Mouse (Mus musculus) natural killer cell, adult 2 months (primary cell): ENCODE results near the gene Prkce.

Experiments
- DNase-seq, 2 experiments: peaks; one replicate each; pipeline ENCODE4 v3.0.0; 2022; ENCODE audit warnings: low spot score in 2 of 2

Gene Prkce

DNA sequence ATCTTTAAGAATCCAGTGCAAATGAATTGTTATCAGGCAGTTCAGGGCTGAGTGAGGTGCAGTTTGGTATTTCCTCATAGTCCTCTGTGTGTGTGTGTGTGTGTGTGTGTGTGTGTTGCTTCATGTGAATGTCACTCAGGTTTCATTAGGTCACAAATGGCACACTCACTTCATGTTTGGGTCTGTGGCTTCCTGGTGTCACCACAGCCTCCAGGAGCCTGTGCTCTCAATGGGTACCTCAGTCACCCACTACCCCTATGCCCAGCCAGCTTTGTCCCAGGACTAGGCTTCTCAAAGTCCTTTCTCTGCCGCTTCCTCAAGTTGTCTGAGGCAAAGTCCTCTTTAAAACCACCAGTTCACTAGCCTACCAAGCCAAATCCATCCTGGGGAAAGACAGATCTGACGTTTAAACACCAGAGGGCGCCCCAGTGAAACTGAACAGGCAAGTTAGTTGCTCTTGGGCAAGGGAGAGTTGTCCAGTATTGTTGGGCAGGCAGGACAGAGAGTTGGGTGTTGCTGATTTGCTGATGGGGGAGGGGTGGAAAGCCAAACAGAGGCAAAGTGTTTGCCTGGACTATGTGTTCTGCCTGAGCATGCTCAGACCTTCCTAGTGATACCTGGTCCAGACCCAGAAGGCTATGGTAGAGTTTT, 316.6 kb downstream of the Prkce start:
- DNase-seq, result peak; percentile 60 to 65

- no peak for DNase-seq
Observed at GRCm38 (mm10) chr17:86486657-86487056, 319.1 kb downstream of the Prkce start.

- DNase-seq, result no peak
Observed at GRCm38 (mm10) chr17:86487450-86487849, 319.9 kb downstream of the Prkce start.

- no peak for DNase-seq
Observed at GRCm38 (mm10) chr17:86489827-86490226, 322.2 kb downstream of the Prkce start.

DNA sequence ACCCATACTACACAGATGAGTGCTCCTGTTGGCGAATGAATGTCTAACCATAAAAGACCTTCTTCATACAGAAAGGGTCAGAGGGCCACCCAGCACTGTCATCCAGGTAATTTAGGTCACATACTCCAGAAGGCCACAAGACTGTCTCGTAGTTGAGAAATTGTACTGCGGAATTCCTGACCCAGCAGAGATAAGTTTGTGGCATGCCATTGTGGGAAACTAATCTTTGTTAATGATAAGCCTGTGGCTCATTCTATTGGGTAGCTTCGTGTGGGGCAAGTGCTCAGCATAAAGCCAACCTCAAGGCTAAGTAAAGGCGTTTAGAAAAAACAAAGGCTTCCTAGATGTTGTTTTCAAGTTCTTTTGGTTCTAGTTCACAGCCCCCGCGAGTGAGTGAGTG, 324.8 kb downstream of the Prkce start:
- DNase-seq, result no peak

DNA sequence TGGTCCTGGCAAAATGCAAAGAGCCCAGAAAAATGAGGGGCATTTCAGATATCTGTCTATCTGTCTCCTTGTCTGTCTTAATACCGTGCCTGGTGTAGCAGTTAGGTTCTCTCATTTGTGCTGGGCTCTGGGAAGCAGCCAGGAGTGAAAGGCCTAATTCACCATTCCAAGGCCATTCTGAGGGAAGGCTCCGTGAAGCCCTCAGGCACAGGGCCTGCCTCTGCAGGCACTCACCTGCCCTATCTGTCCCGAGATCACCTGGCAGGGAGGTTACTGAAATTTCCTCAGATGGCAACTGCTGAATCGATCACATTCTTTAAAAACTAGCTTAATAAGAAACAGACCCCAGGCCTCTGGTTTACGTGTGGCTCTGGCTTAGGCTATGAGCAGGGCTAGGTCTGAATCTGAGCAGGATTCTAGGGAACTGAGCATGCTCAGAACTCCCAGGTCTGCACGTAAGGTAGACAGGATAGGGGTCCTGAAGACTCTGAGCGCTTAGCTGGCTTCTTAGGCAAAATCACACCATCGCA, 326.4 kb downstream of the Prkce start:
- no peak for DNase-seq

DNA sequence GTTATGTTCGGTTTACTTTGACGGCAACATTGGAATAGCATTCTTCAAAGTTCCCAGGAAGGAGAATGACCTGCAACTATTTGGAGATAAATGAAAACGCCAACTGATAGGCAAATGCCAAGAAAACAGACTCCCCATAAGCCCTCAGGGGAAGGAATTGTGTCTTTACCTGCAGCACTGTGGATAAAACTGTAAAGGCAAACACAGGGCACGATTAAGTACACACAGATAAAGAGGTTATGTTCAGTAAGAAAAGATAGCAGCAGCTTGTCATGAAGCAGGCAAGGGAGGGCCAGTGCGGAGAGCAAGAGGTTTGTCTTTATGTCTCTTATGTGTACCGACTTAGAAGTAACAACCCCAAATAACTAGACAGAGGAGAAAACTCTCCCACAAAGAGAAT, 326.9 kb downstream of the Prkce start:
- DNase-seq, result no peak

- no peak for DNase-seq
Observed at GRCm38 (mm10) chr17:86494895-86495294, 327.3 kb downstream of the Prkce start.

DNA sequence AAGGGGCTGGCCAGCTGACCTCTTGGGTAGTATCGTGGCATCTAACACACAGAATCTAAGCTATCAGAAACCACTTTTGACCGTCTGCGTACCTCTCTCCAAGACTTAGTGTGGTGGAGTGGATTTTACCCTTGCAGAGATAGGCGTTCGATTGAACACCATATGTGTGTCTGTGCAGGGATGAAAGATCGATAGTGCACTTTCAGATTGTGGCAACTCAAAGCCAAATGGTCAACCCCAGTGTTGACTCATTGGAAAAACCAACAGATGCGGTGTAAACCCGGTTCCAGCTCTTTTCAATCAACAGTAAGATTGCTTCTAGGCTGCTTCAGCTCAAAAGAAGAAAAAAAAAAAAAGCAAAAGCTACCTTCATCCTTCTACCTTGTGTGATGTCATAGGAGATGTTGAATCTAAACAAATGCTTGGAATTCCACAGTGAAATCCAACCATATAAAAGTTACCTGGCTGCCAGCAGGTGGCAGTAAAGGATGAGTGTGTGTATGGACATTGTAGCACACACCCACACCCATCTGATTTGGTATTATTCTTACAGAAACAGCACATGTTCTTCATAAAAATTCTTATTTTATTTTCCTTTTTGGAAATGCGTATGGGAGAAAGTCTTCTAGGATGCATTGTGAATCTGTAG, 328.7 kb downstream of the Prkce start:
- no peak for DNase-seq

GRCm38 (mm10) chr17:86497302-86497701, 329.7 kb downstream of the Prkce start:
- DNase-seq, result no peak

DNA sequence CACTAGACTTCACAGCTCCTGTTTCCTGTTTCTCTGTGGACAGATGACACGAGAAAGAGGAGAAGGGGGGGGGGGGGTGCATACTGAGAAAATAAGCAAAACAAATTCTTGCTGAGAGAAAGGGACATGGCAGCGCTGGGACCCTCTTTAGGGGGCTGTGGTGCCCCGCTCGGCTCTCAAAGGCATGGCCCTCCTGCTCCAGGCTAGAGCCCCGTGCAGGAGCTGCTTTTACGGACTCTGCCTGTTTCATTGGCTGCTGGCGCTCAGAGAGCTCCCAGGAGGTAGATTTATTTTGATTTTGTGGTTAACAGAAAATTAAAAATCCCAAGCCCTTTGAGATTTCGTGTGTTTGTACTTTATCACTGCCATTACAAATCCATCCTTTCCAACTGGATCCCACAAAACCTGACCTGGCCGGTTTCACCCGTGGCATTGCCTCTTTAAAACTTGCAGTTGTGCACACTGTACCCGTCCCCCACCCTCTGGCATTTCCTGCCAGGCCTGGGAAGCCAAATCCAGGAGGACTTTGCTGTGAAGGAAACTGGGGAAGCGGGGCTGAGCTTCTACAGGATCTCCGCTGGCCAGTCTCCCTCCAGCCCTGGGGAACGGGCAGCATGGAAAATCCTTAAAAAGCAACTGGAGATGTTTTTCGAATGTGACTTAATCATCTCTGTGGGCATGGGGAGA, 331.9 kb downstream of the Prkce start:
- DNase-seq, result no peak

- DNase-seq, result no peak
Observed at GRCm38 (mm10) chr17:86501393-86501792, 333.8 kb downstream of the Prkce start.

GRCm38 (mm10) chr17:86503208-86503897, 335.8 kb downstream of the Prkce start:
- DNase-seq, result no peak

- DNase-seq, result no peak
Observed at GRCm38 (mm10) chr17:86505183-86505631, 337.6 kb downstream of the Prkce start, which contains the start of gene Gm10309. Gene Gm10309, minus strand, starts transcription at chr17:86505232.

- DNase-seq, result no peak
Observed at GRCm38 (mm10) chr17:86506881-86507280, 339.3 kb downstream of the Prkce start.

GRCm38 (mm10) chr17:86507342-86508211, 340.0 kb downstream of the Prkce start:
- DNase-seq, result no peak

DNA sequence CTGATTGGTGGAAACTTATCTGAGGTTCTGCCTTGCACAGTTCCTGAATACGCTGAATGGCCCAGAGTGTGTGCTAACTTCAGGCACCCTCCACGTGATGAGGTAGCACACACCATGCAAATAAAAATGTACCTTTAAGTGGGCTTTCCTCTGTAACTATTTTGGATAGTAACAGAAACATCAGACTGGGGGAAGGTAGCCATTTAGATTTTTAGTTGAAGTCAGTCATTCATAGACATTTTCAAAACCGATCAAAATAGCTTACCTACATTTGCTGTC, 340.6 kb downstream of the Prkce start:
- no peak for DNase-seq

- no peak for DNase-seq
Observed at GRCm38 (mm10) chr17:86509871-86510270, 342.3 kb downstream of the Prkce start.

- no peak for DNase-seq
Observed at GRCm38 (mm10) chr17:86514974-86515620, 347.5 kb downstream of the Prkce start.

DNA sequence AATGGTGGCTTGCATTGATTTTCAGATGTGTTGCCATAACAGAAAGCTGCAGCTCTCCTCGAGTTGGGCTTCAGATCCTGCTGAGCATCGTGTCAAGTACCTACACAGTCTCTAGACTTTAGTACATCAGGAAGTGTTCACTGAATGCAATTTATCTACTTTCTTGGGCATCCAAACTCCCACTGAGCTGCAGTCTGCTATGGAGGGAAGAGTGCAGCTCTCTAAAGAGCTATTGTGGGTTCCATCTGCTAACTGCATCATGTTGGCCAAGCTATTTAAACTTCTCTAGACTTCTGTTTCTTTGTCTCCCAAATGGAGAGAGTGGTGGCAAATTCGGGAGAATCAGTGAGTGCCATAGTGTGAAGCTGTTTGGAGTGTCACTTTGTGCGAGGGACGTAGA, 349.0 kb downstream of the Prkce start:
- no peak for DNase-seq

GRCm38 (mm10) chr17:86518604-86519003, 351.0 kb downstream of the Prkce start:
- no peak for DNase-seq
